Mouse (Mus musculus): ENCODE data around the gene Cd52.

DNA sequence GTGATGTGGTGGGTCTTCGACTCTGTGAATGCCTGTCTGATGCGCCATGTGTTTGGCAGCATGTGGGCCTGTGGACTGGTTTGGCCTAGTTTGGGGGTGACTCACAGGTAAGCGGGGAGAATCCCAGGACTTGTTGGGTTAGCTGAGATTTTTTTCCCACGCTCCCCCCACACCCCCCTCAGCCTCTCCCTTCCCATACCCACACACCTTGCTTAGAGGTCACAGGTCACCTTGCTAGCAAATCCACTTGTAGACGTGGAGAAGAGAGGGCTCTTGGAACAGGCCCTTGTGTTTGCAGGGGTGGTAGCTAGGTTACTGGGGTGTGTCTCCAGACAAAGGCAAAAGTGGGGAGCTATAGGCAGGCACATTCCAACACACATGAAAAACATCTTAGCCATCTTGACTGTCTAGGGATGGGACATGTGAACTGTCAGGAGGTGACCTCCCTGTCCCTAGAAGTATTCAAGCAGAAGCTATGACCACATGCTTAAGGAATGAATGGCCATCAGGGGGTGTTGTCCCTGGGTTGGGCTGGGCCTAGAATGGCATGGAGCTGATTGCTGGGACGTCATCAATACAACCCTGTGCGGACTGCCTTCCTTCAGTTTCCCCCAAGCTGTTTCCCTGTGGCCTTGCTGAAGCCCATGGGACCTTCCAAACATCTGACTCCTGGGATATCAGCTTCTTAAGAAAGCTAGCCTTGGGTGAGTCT is 26.9 kb downstream of the Cd52 start:
- TF ChIP-seq CTCF (IDR thresholded peaks at IDR 0.05; ENCODE audit: control insufficient read depth, insufficient read depth, insufficient replicate concordance, low read depth, low read length) (no peak), POLR2A (IDR thresholded peaks at IDR 0.05; ENCODE audit: control insufficient read depth, low read depth, low read length) (no peak)
